Mouse (Mus musculus): ENCODE results near the gene Acvrl1. TPM values are rescaled to one million over a fixed set of nuclear protein-coding genes. Genes with fewer than 3 reads are reported as not detected.

The Acvrl1 gene
- polyA plus RNA-seq, 1 experiment: 35.5 TPM

DNA sequence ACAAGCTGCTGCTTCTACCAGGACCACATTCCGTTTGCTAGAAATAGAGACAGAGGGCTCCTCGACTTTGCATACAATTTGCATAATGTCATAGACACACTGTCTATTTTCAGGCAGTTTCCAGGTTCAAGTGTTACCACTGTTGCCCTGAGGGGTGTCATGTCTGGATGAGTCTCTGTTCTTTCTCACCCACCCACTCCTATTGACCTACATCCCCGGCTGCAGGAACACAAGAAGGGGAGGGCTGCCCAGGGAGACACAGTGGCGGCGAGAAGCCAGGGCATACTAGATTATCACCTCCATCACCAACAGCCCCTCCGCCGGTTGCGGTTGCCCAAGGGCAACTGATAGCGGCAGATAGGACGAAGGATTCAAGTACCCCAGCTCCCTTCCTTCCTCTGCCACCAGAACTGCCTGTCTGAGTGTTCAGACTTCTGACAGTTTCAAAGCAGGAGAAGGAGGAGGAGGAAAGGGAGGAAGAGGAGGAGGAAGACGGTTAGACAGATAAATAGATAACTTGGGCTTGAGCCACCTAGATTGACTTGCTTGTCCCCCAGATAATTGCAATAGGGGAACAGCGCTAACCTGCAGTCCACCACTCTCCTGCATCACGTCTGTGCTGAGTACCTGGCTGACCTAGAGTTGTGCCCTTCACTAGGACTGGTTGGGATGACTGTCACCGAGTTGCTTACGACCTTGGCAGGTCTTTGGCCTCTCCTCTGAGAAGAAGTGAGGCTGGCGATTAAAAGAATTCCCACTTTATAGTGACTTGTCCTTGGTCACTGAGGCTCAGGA, 19.0 kb downstream of the Acvrl1 start:
- 62% methylated on average over 16 of the region's 16 CpGs for WGBS
- Histone ChIP-seq H3K27ac (ENCODE audit: insufficient read depth, low read depth, low read length) (no peak overlapping the region), H3K27me3 (ENCODE audit: control insufficient read depth, insufficient read depth, low read length) (no peaks in the 10 kb centered on the region), H3K4me3 (ENCODE audit: low read depth, low read length) (no peak overlapping the region), H3K36me3 (ENCODE audit: control insufficient read depth, insufficient read depth, low read length) (no peaks in the 10 kb centered on the region), H3K4me1 (ENCODE audit: control insufficient read depth, insufficient read depth, insufficient read length, low read length) (peaks cover 31% of the 10 kb centered on the region)
- TF ChIP-seq CTCF (IDR thresholded peaks at IDR 0.05; ENCODE audit: extremely low read depth, insufficient read length, insufficient replicate concordance, low read depth, low read length) (no peak), POLR2A (IDR thresholded peaks at IDR 0.05; ENCODE audit: low read depth, low read length) (no peak)

DNA sequence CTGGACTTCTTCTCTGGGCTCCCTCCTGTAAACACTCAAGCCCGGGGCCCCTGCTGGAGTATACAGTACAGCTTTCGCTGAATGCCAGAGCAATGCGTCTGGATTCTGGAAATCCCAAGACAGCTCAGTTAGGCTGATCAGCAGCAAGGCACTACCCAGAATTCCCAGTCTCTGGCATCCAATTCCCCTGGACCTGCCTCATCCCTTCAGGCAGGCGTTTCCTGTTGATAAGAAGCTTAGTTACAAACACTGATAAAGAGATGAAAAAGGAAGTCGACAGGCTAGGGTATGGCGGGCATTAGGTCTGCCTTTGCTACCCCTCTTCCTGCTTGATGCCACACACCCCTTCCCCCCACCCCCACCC, 19.6 kb downstream of the Acvrl1 start:
- WGBS: 8% methylated on average over 6 of the region's 6 CpGs
- H3K36me3 ChIP-seq (ENCODE audit: control insufficient read depth, insufficient read depth, low read length): no peaks in the 10 kb centered on the region
- H3K4me3 ChIP-seq (ENCODE audit: low read depth, low read length): no peak overlapping the region
- peaks cover 27% of the 10 kb centered on the region for H3K4me1 ChIP-seq (ENCODE audit: control insufficient read depth, insufficient read depth, insufficient read length, low read length)
- TF ChIP-seq POLR2A (IDR thresholded peaks at IDR 0.05; ENCODE audit: low read depth, low read length): no peak
- TF ChIP-seq CTCF (IDR thresholded peaks at IDR 0.05; ENCODE audit: extremely low read depth, insufficient read length, insufficient replicate concordance, low read depth, low read length): no peak
- no peak overlapping the region for H3K27ac ChIP-seq (ENCODE audit: insufficient read depth, low read depth, low read length)
- no peaks in the 10 kb centered on the region for H3K27me3 ChIP-seq (ENCODE audit: control insufficient read depth, insufficient read depth, low read length)

DNA sequence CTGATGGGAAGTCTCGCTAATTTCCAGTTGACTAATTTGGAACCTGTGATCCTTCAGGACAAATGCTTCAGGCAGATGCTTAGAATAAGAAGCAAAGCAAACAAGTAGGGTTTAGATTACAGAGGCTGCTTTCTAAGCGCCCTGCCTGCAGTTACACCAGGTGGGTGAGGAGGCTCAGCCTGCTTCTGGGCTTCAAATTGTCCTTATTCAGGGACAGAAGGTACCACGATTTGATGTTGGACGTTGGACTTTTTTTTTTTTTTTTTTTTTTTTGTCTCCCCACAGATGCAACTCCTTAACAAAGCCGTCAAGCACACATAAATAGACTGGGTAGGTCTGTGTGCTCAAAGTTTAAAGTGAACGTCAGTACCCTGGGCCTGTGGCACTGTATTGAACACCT, 20.3 kb downstream of the Acvrl1 start:
- WGBS: 50% methylated on average over 6 of the region's 6 CpGs
- Histone ChIP-seq H3K27ac (ENCODE audit: insufficient read depth, low read depth, low read length) (no peak overlapping the region), H3K27me3 (ENCODE audit: control insufficient read depth, insufficient read depth, low read length) (no peaks in the 10 kb centered on the region), H3K36me3 (ENCODE audit: control insufficient read depth, insufficient read depth, low read length) (no peaks in the 10 kb centered on the region), H3K4me1 (ENCODE audit: control insufficient read depth, insufficient read depth, insufficient read length, low read length) (peaks cover 22% of the 10 kb centered on the region; the same call in 1 of the 2 replicates), H3K4me3 (ENCODE audit: low read depth, low read length) (no peak overlapping the region)
- TF ChIP-seq CTCF (IDR thresholded peaks at IDR 0.05; ENCODE audit: extremely low read depth, insufficient read length, insufficient replicate concordance, low read depth, low read length) (no peak), POLR2A (IDR thresholded peaks at IDR 0.05; ENCODE audit: low read depth, low read length) (no peak)

DNA sequence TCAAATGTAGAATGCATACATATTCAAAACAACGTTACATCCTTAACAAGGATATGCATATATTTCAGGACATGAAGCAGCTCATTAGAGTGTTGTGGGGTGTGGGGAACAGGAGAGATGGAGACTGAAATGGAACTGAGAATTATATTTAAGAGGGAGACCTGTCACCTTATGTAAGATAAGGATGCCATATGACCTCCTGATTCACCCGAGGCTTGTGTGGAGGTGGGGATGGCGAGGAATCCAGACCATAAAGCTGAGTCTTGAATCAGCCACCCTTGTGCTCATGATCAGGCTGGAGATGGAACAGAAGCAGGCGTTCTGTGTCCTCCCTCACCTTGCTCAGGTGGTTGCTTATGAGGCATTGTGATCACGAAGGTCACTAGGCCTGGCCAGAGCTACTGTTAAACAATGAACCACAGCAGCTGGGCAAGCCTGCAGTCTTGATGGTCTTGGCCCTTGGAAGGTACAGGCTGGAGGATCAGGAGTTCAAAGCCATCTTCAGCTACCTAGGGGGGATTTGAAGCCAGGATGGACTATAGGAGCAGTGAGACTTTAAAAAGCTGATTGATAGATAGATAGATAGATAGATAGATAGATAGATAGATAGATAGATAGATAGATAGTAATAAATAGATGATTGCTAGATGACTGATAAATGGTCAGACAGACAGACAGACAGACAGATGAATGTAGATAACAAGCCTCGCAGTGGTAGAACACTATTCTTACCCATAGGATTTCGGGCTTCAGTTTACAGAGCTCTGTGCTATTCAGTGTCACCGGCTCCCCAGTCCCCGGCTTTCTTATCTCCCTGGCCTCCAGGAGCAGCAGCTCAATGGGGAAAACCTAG, 23.3 kb downstream of the Acvrl1 start:
- Histone ChIP-seq H3K27me3 (ENCODE audit: control insufficient read depth, insufficient read depth, low read length) (no peaks in the 10 kb centered on the region), H3K27ac (ENCODE audit: insufficient read depth, low read depth, low read length) (no peak overlapping the region), H3K4me1 (ENCODE audit: control insufficient read depth, insufficient read depth, insufficient read length, low read length) (peaks cover 9% of the 10 kb centered on the region; the same call in 1 of the 2 replicates), H3K36me3 (ENCODE audit: control insufficient read depth, insufficient read depth, low read length) (no peaks in the 10 kb centered on the region), H3K4me3 (ENCODE audit: low read depth, low read length) (no peak overlapping the region)
- TF ChIP-seq CTCF (IDR thresholded peaks at IDR 0.05; ENCODE audit: extremely low read depth, insufficient read length, insufficient replicate concordance, low read depth, low read length): no peak
- TF ChIP-seq POLR2A (IDR thresholded peaks at IDR 0.05; ENCODE audit: low read depth, low read length): no peak
- WGBS: 77% methylated on average over 9 of the region's 9 CpGs

DNA sequence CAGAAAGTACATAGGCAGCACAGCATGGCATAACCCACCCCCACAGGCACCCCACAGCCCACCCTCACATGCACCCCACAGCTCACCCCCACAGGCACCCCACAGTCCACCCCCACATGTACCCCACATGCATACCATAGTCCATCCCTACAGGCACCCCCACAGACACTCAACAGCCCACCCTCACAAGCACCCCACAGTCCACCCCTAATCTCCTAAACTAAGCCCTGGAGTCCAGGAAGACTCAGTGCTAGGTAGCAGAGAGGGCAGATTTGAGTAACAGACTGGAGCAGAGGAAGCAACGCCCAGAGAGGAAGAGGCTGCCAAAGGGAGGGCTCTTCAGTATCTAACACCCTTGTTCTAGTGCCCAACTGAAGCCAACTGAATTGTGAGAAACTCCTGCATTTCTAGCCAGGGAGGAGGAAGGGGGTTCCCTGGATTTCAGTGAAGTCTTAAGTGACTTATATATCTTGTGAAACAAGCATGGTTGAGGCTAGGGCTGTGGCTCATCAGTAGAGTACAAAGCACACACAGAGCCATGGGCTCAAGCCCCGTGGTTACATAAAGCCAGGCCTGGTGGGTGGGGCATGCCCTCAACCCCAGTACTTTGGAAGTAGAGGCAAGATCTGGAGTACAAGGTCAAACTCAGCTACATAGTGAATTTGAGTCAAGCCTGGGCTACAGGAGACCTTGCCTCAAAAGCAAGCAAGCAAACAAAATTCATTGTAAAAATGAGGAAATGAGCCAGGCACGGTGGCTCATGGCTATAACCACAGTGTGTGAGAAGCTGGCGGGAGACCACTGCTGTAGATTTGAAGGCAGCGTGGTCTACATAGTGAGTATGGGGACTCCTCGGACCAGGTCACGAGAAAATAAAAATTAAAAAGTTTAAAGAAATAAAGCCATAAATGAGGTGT, 26.6 kb downstream of the Acvrl1 start:
- no peak overlapping the region for H3K4me3 ChIP-seq (ENCODE audit: low read depth, low read length)
- H3K27me3 ChIP-seq (ENCODE audit: control insufficient read depth, insufficient read depth, low read length): no peaks in the 10 kb centered on the region
- 69% methylated on average over 7 of the region's 7 CpGs for WGBS
- no peak overlapping the region for H3K27ac ChIP-seq (ENCODE audit: insufficient read depth, low read depth, low read length)
- no peaks in the 10 kb centered on the region for H3K36me3 ChIP-seq (ENCODE audit: control insufficient read depth, insufficient read depth, low read length)
- no peak for TF ChIP-seq CTCF (IDR thresholded peaks at IDR 0.05; ENCODE audit: extremely low read depth, insufficient read length, insufficient replicate concordance, low read depth, low read length)
- no peak for TF ChIP-seq POLR2A (IDR thresholded peaks at IDR 0.05; ENCODE audit: low read depth, low read length)
- H3K4me1 ChIP-seq (ENCODE audit: control insufficient read depth, insufficient read depth, insufficient read length, low read length): peaks cover 3% of the 10 kb centered on the region; the same call in 1 of the 2 replicates

DNA sequence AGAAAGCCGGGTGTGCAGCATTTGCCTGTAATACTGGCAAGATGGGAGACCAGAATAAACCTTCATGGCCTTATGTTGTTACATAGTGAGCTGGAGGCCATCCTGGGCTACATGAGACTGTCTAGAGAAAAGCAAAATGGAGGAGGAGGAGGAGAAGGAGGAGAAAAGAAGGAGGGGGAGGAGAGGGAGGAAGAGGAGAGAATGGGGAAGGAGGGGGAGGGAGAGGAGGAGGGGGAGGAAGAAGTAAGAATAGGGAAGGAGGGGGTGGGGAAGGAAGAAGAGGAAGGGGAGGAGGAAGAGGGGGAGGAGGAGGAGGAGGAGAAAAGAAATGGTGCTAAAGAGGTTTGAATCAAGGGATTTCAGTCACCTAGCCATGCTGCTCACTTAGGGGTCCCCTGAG, 31.8 kb downstream of the Acvrl1 start:
- H3K27ac ChIP-seq (ENCODE audit: insufficient read depth, low read depth, low read length): no peak overlapping the region
- TF ChIP-seq CTCF (IDR thresholded peaks at IDR 0.05; ENCODE audit: extremely low read depth, insufficient read length, insufficient replicate concordance, low read depth, low read length) (no peak), POLR2A (IDR thresholded peaks at IDR 0.05; ENCODE audit: low read depth, low read length) (no peak)
- no peaks in the 10 kb centered on the region for H3K36me3 ChIP-seq (ENCODE audit: control insufficient read depth, insufficient read depth, low read length)
- H3K4me3 ChIP-seq (ENCODE audit: low read depth, low read length): no peak overlapping the region
- H3K4me1 ChIP-seq (ENCODE audit: control insufficient read depth, insufficient read depth, insufficient read length, low read length): peaks cover 14% of the 10 kb centered on the region
- WGBS: 54% methylated on average over 1 of the region's 1 CpGs
- no peaks in the 10 kb centered on the region for H3K27me3 ChIP-seq (ENCODE audit: control insufficient read depth, insufficient read depth, low read length)
